Mouse (Mus musculus): ENCODE data around the gene S100a3. TPM values are rescaled to one million over a fixed set of nuclear protein-coding genes. Genes with fewer than 3 reads are reported as not detected.

Gene S100a3
- polyA plus RNA-seq, 1 experiment from 2014 or later, result 1.1 TPM

DNA sequence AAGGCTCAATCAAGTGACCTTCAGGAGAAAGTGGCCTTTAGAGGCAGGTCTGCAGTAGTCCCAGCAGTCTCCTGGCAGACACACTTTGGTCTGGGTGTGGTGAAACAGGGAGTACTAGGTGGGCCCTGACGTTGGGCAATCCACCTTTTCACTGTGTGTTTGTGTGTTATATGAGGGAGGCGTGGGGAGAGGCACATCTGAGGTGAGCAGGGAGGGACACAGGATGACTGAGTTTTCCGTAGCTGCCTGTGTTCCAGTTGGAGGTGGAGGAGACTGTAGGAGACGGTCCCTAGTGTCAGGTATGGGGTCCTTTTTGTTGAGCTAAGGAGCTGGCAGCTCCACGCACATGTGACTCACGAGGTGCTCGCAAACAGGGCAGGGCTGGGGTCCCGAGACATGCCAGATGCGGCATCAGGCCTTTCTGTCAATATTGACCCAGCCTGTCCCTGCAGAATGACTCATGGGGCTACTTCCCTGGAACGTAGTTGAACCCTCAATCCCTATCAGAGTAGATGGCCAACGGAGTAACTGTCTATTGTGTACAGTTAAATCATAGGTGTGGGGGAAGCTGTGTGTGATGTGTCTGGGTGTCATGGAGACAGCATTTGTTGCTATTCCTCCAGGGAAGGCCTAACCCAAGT lies 54.4 kb downstream of the S100a3 start:
- H3K36me3 ChIP-seq, result no peaks in the 10 kb centered on the region
- ATAC-seq (ENCODE audit: low FRiP score), result no peak
- H3K4me1 ChIP-seq, result peaks cover 5% of the 10 kb centered on the region
- 83% methylated on average over 11 of the region's 11 CpGs for WGBS
- H3K27me3 ChIP-seq (replicated peaks), result peaks cover 5% of the 10 kb centered on the region; the same call in 1 of the 2 replicates
- no peak overlapping the region for H3K4me3 ChIP-seq (replicated peaks)
- no peak overlapping the region for H3K4me2 ChIP-seq
- H3K9ac ChIP-seq (replicated peaks), result no peak overlapping the region
- no peaks in the 10 kb centered on the region for H3K9me3 ChIP-seq (replicated peaks)
- no peak overlapping the region for H3K27ac ChIP-seq (replicated peaks)

DNA sequence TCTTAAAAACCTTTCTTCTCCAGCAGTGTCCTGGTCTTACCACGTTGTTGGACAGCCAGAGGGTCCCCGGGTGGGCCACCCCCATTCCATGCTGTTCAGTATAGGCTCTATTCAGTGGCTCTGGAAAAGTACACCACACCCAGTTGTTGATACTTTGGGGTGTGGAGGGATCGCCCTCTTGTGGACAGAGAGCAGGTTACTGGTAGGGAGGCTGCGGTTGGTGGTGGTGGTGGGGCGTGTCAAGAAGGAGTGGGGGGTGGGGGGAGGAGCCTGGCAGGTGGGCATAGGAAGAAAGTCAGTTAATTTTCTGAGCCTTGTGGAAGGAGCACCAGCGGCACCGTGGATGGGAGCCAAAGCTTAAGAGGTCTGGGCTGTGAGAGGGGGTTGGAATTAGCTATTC lies 55.0 kb downstream of the S100a3 start:
- H3K9me3 ChIP-seq (replicated peaks), result no peaks in the 10 kb centered on the region
- H3K36me3 ChIP-seq, result no peaks in the 10 kb centered on the region
- H3K4me3 ChIP-seq (replicated peaks), result no peak overlapping the region
- peaks cover 5% of the 10 kb centered on the region for H3K4me1 ChIP-seq
- H3K9ac ChIP-seq (replicated peaks), result no peak overlapping the region
- 16% methylated on average over 7 of the region's 7 CpGs for WGBS
- 0 out of 2 replicates have a peak, but pooled peaks have one; percentile 48 for ATAC-seq (ENCODE audit: low FRiP score)
- no peak overlapping the region for H3K4me2 ChIP-seq
- no peak overlapping the region for H3K27ac ChIP-seq (replicated peaks)
- peaks cover 5% of the 10 kb centered on the region; the same call in 1 of the 2 replicates for H3K27me3 ChIP-seq (replicated peaks)

DNA sequence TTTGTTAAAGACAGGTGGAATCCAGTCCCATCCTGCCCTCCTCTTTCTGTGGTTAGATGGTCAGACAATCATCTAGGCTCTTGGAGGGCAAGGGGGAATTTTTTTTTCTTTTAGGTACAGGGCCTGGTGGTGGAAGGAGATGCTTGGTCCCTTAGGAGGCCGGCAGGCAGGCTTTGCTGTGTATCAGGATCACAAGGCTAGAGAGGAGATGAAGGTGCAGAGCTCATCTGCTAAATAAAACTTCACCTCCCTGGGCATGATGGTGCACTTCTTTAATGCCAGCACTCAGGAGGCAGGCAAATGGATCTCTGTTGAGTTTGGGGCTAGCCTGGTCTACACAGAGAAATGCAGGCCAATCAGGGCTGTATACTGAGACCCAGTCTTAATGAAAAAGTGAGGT lies 55.5 kb downstream of the S100a3 start:
- Histone ChIP-seq H3K9ac (replicated peaks) (no peak overlapping the region), H3K4me3 (replicated peaks) (no peak overlapping the region), H3K27me3 (replicated peaks) (peaks cover 5% of the 10 kb centered on the region; the same call in 1 of the 2 replicates), H3K4me2 (no peak overlapping the region), H3K4me1 (peaks cover 5% of the 10 kb centered on the region), H3K27ac (replicated peaks) (no peak overlapping the region), H3K36me3 (no peaks in the 10 kb centered on the region), H3K9me3 (replicated peaks) (no peaks in the 10 kb centered on the region)
- WGBS, result 82% methylated on average over 1 of the region's 1 CpGs
- ATAC-seq (ENCODE audit: low FRiP score), result no peak

DNA sequence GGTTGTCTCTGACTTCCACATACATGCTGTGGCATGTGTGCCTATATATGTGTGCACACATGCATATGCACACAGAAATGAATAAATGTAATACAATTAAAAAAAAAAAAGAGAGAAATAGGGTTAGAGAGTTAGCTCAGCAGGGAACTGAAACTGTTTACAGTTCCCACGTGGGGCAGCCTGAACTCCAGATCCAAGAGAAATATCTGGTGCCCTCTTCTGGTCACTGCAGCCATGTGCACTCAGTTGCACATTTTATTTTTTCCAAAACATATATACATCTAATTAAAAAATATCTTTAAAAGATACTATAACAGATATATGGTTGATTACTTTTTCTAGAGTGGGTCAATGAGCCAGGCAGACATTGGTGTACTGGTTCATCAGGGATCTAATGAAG lies 57.2 kb downstream of the S100a3 start:
- Histone ChIP-seq H3K36me3 (no peaks in the 10 kb centered on the region), H3K27ac (replicated peaks) (no peak overlapping the region), H3K4me2 (no peak overlapping the region), H3K9me3 (replicated peaks) (no peaks in the 10 kb centered on the region), H3K27me3 (replicated peaks) (peaks cover 5% of the 10 kb centered on the region; the same call in 1 of the 2 replicates), H3K4me1 (peaks cover 5% of the 10 kb centered on the region), H3K9ac (replicated peaks) (no peak overlapping the region), H3K4me3 (replicated peaks) (no peak overlapping the region)
- WGBS, result 21% methylated on average over 1 of the region's 1 CpGs
- ATAC-seq (ENCODE audit: low FRiP score), result no peak

DNA sequence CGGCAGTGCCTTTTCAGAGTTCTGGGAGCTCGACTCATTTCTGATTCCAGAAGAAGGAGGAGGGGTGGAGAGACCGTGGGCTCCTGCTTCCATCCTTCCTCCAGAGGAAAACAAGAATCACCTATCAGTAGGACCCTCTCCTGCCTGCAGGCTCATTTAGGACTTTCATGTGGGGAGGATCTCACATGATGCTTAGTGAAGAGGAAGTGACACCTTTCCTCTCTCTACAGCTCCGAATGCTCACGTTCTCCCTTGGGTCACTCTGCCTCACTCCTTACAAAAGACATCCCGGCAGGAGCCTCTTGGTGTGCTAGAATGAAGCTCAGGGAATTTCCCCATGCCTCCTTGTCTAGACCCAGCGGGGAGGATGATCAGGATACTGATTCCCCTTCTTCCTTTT lies 61.2 kb downstream of the S100a3 start:
- WGBS, result 69% methylated on average over 7 of the region's 7 CpGs

DNA sequence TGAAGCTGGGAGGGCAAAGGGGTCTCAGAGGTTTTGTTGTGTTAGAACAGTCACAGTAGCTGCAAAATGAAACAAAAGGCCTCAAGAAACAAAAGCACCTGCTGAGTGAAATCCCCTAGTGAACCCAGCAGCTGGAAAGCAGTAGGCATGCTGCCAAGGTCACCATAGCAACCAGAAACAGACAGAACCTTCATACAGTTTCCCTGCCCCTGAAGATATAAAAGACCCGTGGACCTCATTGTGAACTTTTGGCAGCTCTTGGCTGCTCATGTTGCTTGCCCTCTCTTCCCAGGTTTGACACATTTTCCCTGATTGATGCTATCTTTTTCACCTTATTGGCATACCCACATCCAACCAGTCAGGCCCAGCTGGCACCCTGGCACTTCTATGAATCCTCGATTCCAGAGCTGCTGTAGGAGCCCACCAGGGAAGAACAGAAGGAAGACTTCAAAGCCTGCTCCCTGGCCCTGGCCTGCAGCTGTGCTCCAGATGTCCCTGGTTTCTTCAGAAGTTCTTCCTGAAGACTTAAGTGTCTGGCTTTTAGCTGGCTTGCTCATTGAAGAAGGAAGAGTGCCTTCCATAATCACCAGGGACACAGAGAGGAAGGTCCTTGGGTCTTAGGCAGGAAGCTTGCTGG lies 63.2 kb downstream of the S100a3 start:
- H3K27ac ChIP-seq (replicated peaks), result peak overlapping the region; percentile 39
- WGBS, result 7% methylated on average over 2 of the region's 2 CpGs
- ATAC-seq (ENCODE audit: low FRiP score), result peak; percentile 41; the same call in 1 of the 2 replicates

More for the DNA sequence above, 61.2 kb downstream of the S100a3 start:
- Histone ChIP-seq H3K27me3 (replicated peaks) (no peaks in the 10 kb centered on the region), H3K9me3 (replicated peaks) (no peaks in the 10 kb centered on the region), H3K4me2 (no peak overlapping the region), H3K36me3 (no peaks in the 10 kb centered on the region), H3K4me3 (replicated peaks) (no peak overlapping the region), H3K27ac (replicated peaks) (no peak overlapping the region), H3K4me1 (peaks cover 13% of the 10 kb centered on the region), H3K9ac (replicated peaks) (no peak overlapping the region)
- no peak for ATAC-seq (ENCODE audit: low FRiP score)

DNA sequence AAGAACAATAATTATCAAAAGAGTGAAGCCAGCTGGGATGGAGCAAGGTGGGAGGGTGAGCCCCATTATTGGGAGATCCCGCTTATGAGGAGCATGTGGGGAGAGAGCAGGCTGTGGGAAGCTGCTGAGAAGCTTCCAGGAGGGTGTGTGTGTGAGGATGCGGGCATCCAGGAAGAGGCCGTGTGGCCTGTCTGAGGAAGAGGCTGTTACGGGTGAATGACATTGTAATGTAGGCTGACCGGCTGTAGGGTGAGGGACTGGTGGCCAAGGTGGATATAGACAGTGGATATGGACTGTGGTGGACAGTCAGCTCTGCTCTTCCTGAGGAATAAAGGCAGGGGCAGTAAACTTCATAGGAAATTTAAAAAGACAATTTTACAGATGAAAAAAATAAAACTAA lies 65.1 kb downstream of the S100a3 start:
- ATAC-seq (ENCODE audit: low FRiP score), result no peak
- no peak overlapping the region for H3K4me2 ChIP-seq
- no peak overlapping the region for H3K9ac ChIP-seq (replicated peaks)
- no peaks in the 10 kb centered on the region for H3K36me3 ChIP-seq
- no peaks in the 10 kb centered on the region for H3K9me3 ChIP-seq (replicated peaks)
- no peaks in the 10 kb centered on the region for H3K27me3 ChIP-seq (replicated peaks)
- no peak overlapping the region for H3K4me3 ChIP-seq (replicated peaks)
- no peak overlapping the region for H3K27ac ChIP-seq (replicated peaks)
- H3K4me1 ChIP-seq, result peaks cover 13% of the 10 kb centered on the region
- 77% methylated on average over 5 of the region's 5 CpGs for WGBS

More for the DNA sequence above, 63.2 kb downstream of the S100a3 start:
- no peaks in the 10 kb centered on the region for H3K27me3 ChIP-seq (replicated peaks)
- no peaks in the 10 kb centered on the region for H3K36me3 ChIP-seq
- H3K9me3 ChIP-seq (replicated peaks), result no peaks in the 10 kb centered on the region
- no peak overlapping the region for H3K4me2 ChIP-seq
- H3K9ac ChIP-seq (replicated peaks), result no peak overlapping the region
- H3K4me1 ChIP-seq, result peaks cover 13% of the 10 kb centered on the region
- no peak overlapping the region for H3K4me3 ChIP-seq (replicated peaks)

DNA sequence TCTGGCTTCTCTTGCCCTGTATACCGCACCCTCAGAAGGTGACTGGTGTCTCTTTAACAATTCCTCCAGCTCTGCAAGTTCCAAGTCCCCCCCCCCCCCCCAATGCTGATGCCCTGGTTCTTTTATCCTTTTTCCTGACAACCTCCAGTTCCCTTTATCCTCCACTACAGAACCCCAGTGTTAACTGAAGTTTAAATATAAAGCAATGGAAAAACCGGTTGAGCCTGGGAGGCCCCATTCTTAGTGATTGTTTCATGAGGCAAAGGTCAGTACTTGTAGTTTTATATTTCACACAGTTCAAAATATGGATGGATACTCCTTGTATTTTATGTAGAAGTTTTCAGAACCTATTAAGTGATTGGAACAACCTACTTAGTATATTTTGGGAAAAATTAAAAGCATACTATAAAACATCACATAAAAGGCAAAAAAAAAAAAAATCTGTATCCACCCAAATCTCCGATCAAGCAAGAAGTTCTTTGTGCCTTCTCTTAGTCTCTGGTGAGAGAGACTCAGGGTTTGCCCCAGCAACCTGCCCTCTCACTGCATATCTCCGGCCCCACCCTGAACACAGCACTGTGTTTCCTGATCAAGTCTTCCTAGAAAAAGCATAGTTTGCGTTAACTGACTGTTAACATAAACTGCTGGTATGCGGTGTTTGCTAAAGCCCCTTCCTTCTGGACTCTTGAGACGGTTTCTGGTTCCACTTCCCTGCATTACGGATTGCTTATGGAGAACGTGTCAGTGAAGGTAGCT lies 66.1 kb downstream of the S100a3 start:
- no peak for ATAC-seq (ENCODE audit: low FRiP score)
- WGBS, result 83% methylated on average over 9 of the region's 9 CpGs

DNA sequence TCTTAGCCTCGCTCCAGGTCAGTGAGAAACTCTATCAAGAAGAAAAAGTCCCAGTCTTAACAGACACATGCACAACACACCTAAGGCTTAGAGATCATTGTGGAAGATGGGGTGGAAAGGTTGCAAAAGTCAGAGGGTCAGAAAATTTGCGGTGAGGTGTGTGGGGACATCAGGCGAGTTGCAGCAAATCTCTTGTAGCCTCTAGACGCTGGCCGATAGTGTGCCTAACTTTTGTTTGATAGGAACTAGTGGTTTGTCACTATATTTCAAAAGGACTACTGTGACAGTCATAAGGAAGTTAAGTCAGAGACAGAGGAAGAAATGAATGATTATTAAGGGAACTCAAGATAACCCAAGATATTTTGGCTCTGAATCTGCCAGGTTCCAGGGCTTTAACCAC lies 67.0 kb downstream of the S100a3 start:
- no peak overlapping the region for H3K4me3 ChIP-seq (replicated peaks)
- WGBS, result 94% methylated on average over 5 of the region's 5 CpGs
- H3K27ac ChIP-seq (replicated peaks), result no peak overlapping the region
- no peak overlapping the region for H3K4me2 ChIP-seq
- H3K9me3 ChIP-seq (replicated peaks), result no peaks in the 10 kb centered on the region
- no peaks in the 10 kb centered on the region for H3K27me3 ChIP-seq (replicated peaks)
- H3K36me3 ChIP-seq, result no peaks in the 10 kb centered on the region
- ATAC-seq (ENCODE audit: low FRiP score), result no peak
- H3K4me1 ChIP-seq, result peaks cover 13% of the 10 kb centered on the region
- no peak overlapping the region for H3K9ac ChIP-seq (replicated peaks)

More for the DNA sequence above, 66.1 kb downstream of the S100a3 start:
- Histone ChIP-seq H3K4me2 (no peak overlapping the region), H3K9me3 (replicated peaks) (no peaks in the 10 kb centered on the region), H3K36me3 (no peaks in the 10 kb centered on the region), H3K27ac (replicated peaks) (no peak overlapping the region), H3K9ac (replicated peaks) (no peak overlapping the region), H3K4me1 (peaks cover 13% of the 10 kb centered on the region), H3K27me3 (replicated peaks) (no peaks in the 10 kb centered on the region), H3K4me3 (replicated peaks) (no peak overlapping the region)

DNA sequence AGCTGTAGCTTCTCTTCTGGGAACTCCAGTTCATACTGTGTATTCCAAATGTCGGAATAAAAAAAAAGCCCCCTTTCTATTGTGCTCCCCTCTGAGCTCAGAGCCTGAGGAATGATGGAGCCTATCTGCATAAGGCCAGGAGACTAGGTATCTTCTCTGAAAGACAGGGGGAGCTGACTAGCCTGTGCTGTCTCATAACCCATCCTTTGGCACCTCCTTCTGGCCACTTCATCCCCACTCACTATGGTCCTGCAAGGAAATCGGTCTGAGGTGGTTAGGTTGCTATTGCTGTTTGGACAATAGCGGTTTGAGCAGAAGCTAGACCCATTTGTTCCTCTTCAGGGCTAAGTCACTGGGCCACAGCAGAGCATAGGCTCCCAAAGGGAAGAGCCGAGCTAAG lies 67.4 kb downstream of the S100a3 start:
- 63% methylated on average over 4 of the region's 4 CpGs for WGBS

DNA sequence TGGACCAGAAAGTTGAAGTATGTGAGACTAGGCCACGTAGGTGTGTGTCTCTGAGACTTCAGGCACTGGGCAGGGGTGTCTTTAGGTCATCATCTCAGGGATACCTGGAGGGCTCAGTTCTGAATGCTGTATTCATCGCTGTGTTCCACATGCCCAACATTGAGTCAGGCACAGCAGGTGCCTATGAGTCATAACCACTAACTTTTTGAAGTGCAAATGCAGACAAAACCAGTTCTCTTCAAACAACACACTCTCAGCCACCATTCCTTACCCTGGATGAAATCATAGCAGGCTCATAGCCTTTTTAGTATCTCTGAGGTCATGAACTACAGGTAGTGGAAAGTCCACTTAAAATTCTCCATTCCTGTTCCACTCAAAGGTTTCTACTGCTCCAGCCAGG lies 68.9 kb downstream of the S100a3 start:
- no peak for ATAC-seq (ENCODE audit: low FRiP score)
- H3K9me3 ChIP-seq (replicated peaks), result no peaks in the 10 kb centered on the region
- H3K4me2 ChIP-seq, result no peak overlapping the region
- no peak overlapping the region for H3K9ac ChIP-seq (replicated peaks)
- H3K27ac ChIP-seq (replicated peaks), result no peak overlapping the region
- H3K36me3 ChIP-seq, result no peaks in the 10 kb centered on the region
- H3K4me3 ChIP-seq (replicated peaks), result no peak overlapping the region
- no peaks in the 10 kb centered on the region for H3K27me3 ChIP-seq (replicated peaks)
- no peaks in the 10 kb centered on the region; the same call in 1 of the 2 replicates for H3K4me1 ChIP-seq
- WGBS, result 85% methylated on average over 2 of the region's 2 CpGs

More for the DNA sequence above, 67.4 kb downstream of the S100a3 start:
- no peak overlapping the region for H3K4me3 ChIP-seq (replicated peaks)
- H3K27ac ChIP-seq (replicated peaks), result no peak overlapping the region
- H3K9me3 ChIP-seq (replicated peaks), result no peaks in the 10 kb centered on the region
- no peak overlapping the region for H3K4me2 ChIP-seq
- no peak overlapping the region for H3K9ac ChIP-seq (replicated peaks)
- no peaks in the 10 kb centered on the region for H3K36me3 ChIP-seq
- H3K27me3 ChIP-seq (replicated peaks), result no peaks in the 10 kb centered on the region
- peaks cover 13% of the 10 kb centered on the region for H3K4me1 ChIP-seq
- ATAC-seq (ENCODE audit: low FRiP score), result no peak

DNA sequence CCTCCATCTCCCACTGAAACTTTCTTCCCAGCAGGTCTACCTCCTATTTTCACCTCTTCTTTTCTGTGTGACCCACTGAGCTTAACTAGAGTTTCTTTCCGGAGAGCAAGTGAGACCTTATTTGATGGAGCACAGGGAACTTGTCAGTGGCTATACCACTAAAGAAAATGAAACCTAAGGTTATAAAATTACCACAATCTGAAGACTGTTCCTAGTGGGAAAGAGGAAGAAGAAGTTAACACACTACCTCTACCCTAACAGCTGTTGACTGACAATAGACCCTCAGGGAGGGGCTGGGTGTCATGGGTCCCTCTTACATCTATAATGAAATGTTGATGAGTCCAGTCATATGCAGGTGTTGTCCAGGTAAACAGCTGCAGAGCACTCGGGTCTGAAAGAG lies 71.6 kb downstream of the S100a3 start:
- 78% methylated on average over 2 of the region's 2 CpGs for WGBS
- Histone ChIP-seq H3K4me3 (replicated peaks) (no peak overlapping the region), H3K27me3 (replicated peaks) (no peaks in the 10 kb centered on the region), H3K4me1 (no peaks in the 10 kb centered on the region), H3K36me3 (no peaks in the 10 kb centered on the region), H3K27ac (replicated peaks) (no peak overlapping the region), H3K9ac (replicated peaks) (no peak overlapping the region), H3K4me2 (no peak overlapping the region), H3K9me3 (replicated peaks) (no peaks in the 10 kb centered on the region)
- ATAC-seq (ENCODE audit: low FRiP score), result no peak

All from neural tube, embryonic 15.5 days (tissue).